Mouse (Mus musculus): Measurements from ENCODE around the gene Smim7.

DNA sequence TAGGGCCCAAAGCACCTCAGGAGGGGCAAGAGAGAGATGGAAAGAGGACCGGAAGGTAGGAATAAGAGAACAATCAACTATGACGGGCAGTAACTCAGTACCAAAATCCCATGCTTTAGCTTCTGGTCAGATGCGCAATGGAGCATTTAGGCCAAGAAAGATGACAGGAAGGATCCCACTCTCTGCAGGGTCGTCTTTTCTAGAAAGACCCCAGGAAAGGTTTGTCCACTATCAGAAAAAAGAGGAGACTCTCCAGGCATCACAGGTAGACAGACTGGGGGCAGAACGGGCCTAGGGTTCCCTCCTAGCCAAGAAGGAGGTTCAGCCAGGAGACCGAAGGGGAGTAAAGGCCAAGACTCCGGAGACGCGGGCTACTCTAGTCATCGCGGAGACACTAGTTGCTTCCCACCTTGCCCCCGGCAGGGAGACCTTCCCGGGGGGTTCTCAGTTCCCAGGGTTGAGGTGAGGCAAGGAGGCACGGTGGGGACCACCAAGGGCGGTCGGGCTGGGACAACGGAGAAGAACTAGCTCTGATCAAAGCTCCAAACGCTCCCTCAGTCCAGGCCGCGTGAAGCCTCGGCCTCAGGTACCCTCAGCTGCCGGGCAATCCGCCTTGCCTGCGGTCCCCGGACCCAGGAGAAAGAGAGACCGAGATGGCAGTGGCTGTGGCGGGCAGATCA, 23.6 kb downstream of the Smim7 start:
- TF ChIP-seq POLR2A (IDR thresholded peaks at IDR 0.05; ENCODE audit: borderline replicate concordance, extremely low read depth, low read depth, low read length) (no peak), CTCF (IDR thresholded peaks at IDR 0.05; ENCODE audit: insufficient read depth, low read length) (no peak)
